Mouse (Mus musculus) forebrain, embryonic 14.5 days (tissue): Measurements from ENCODE around the gene Cuta. TPM values are rescaled to one million over a fixed set of nuclear protein-coding genes. Genes with fewer than 3 reads are reported as not detected.
"Not testable (repeated sequence)": the region's sequence is repeated elsewhere in the genome, so short reads cannot be mapped to it uniquely, and the experiment has no call there.

Source experiments
- ATAC-seq: fragments of 200-750 bp; cut with Nextera tagmentation; 2 replicates; pipeline ENCODE4 v1.8.0; 2017; ENCODE audit warnings: mild to moderate bottlenecking, moderate library complexity
- DNase-seq: peaks from one replicate; pipeline ENCODE4 v3.0.0-alpha.2; 2015; ENCODE audit warnings: low spot score
- H3K27ac ChIP-seq: fragments of 300-500 bp; sonication (generic); 2 replicates; pipeline ENCODE4 v1.5.1; 2014; ENCODE audit warnings: low read depth, mild to moderate bottlenecking, control low read depth, low read length, moderate library complexity
- H3K27me3 ChIP-seq: fragments of 300-500 bp; sonication (generic); replicated peaks from 2 replicates; pipeline ENCODE4 v1.6.1; 2014; ENCODE audit warnings: low read length, control low read depth, mixed read lengths; ENCODE audit not compliant: control insufficient read depth, insufficient read depth
- H3K36me3 ChIP-seq: fragments of 300-500 bp; sonication (generic); 2 replicates; pipeline ENCODE4 v1.6.1; 2014; ENCODE audit warnings: low read length, control low read depth; ENCODE audit not compliant: control insufficient read depth, insufficient read depth
- H3K4me1 ChIP-seq: fragments of 300-500 bp; sonication (generic); 2 replicates; pipeline ENCODE4 v1.6.1; 2014; ENCODE audit warnings: antibody characterized with exemption, low read length, control low read depth; ENCODE audit not compliant: control insufficient read depth, insufficient read depth
- H3K4me2 ChIP-seq: fragments of 300-500 bp; sonication (generic); 2 replicates; pipeline ENCODE4 v1.6.1; 2014; ENCODE audit warnings: mild to moderate bottlenecking, control low read depth, low read length
- H3K4me3 ChIP-seq: fragments of 300-500 bp; sonication (generic); 2 replicates; pipeline ENCODE4 v1.5.1; 2014; ENCODE audit warnings: low read depth, low read length, control low read depth
- H3K9ac ChIP-seq: fragments of 300-500 bp; sonication (generic); 2 replicates; pipeline ENCODE4 v1.6.1; 2014; ENCODE audit warnings: mild to moderate bottlenecking, low read length, control low read depth, moderate library complexity
- H3K9me3 ChIP-seq: fragments of 300-500 bp; sonication (generic); replicated peaks from 2 replicates; pipeline ENCODE4 v1.6.1; 2016; ENCODE audit warnings: low read length, control low read depth, mixed read lengths; ENCODE audit not compliant: control insufficient read depth
- WGBS: fragments of 180-500 bp; shearing (Covaris S2); extraction: QIAGEN DNeasy Blood & Tissue Kit; methylation state at CpG from one replicate; pipeline ENCODE4 v1.1.7; 2014; 5-methylcytosine and 5-hydroxymethylcytosine counted together
- polyA plus RNA-seq: library from polyadenylated mRNA; unstranded; fragments of >200 nt; fragmentation: Nextera tagmentation; extraction: Ambion mirVana; gene quantifications from 2 replicates; pipeline ENCODE4 v1.2.1, GENCODE M21; 2014

Gene Cuta
- 137 and 150 TPM in 2 replicates for polyA plus RNA-seq

DNA sequence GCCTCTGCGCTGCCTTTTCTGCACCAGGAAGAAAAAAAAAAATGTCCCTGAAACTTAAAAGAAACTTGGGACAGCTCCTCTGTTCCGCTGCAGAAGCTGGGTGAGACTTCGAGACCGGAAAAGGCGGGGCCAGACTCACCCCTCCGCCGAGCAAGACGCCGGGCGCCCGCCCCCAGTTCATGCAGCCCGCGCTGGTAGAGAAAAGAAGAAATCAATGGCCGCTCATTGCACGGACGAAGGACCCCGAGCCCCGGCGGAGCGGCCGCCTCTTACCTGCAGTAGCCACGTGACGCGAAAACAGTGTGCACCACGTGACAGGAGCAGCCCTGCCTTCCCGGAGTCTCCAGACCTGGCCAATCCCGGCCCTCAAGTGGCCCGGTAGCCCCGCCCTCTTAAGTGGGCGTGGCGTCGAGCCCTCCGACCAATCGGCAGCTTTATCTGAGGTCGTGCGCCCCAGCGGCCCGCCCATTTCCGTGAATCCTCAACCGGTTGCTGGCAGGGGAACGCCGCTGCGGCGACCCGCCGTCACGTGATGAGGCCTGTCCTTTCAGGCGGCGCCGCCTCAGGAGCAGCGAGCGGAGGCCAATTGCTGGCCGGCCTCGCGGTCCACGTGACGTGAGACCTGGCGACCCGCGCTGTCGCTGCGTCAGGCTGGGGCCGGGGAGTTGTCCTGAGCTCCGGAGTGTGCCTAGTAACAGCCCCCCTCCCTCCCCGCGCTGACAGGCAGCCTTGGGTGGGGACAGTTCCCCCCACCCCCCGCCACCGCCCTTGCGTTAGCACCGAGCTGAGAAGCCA is at the start of gene Cuta:
Cuta (minus strand) TSS at position 392 of the 795 bp plus-strand sequence.
- H3K4me3 ChIP-seq: peak within 1 kb of the TSS; percentile 50
- DNase-seq (peak; percentile 100), ATAC-seq (peak; percentile 95)
- H3K9me3 ChIP-seq: no peaks in the 10 kb centered on the region
- peaks cover 33% of the 10 kb centered on the region for H3K36me3 ChIP-seq
- H3K9ac ChIP-seq: peak within 1 kb of the TSS; percentile 69
- H3K27ac ChIP-seq: peak within 1 kb of the TSS; percentile 96
- under 1% methylated on average over 70 of the region's 70 CpGs for WGBS
- H3K4me1 ChIP-seq: peaks cover 34% of the 10 kb centered on the region
- H3K4me2 ChIP-seq: peak within 1 kb of the TSS; percentile 90
- H3K27me3 ChIP-seq: no peaks in the 10 kb centered on the region

DNA sequence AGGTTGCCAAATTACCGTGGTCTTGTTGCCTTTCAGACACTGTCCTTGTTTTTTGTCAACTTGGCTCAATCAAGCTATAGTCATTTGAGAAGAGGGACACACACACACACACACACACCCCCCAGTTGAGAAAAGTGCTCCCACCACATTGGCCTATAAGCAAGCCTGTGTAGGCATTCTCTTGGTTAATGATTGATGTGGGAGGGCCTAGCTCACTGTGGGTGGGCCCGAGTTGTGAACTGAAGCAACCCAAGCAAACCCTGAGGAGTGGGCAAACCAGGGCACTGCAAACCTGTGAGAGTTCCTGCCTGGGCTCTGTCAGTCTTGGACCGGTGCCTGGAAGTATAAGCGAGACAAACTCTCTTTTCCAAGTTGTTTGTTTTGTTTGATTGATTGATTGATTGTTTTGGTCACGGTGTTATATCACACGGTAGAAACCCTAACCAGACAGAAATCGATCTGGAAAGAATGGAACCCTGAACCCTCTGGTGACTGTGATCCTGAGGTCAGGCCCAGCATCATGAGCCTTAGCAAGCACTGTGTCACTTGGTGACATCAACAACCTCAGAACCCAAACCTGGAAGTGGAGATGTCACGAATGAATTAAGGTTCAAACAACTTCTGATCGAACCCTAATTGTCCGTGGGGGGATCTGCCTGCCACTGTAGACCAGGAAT is 46.3 kb upstream of the Cuta start:
- Histone ChIP-seq H3K9ac (no peak overlapping the region), H3K4me3 (no peak overlapping the region), H3K36me3 (0 out of 2 replicates have a peak, but pooled peaks cover 5% of the 10 kb centered on the region), H3K9me3 (no peaks in the 10 kb centered on the region), H3K27me3 (no peaks in the 10 kb centered on the region), H3K4me2 (no peak overlapping the region), H3K27ac (no peak overlapping the region), H3K4me1 (no peaks in the 10 kb centered on the region)
- WGBS: 90% methylated on average over 10 of the region's 10 CpGs
- ATAC-seq (no peak), DNase-seq (no peak)

DNA sequence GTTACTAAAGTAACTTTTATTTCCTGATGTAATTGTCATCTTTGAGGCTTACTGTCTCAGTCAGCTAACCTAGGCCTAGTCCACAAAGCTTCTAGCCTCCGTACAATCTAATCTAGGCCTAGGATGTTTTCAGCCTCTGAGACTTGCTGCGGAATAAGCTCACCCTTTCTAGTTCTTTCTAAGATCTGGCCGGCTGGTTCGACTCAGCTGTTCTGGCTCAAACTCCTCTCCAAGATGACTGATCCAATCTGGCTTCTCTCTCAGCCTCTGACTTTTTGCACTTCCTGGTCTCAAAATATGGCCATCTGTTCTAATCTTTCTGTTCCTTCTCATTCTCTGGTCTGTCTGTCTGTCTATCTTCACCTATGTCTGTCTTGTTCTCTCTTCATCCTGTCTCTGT is 44.0 kb upstream of the Cuta start:
- no peaks in the 10 kb centered on the region for H3K9me3 ChIP-seq
- H3K4me3 ChIP-seq: no peak overlapping the region
- H3K36me3 ChIP-seq: peaks cover 22% of the 10 kb centered on the region
- ATAC-seq (no peak), DNase-seq (no peak)
- H3K4me1 ChIP-seq: no peaks in the 10 kb centered on the region
- H3K27ac ChIP-seq: no peak overlapping the region
- no peaks in the 10 kb centered on the region for H3K27me3 ChIP-seq
- H3K4me2 ChIP-seq: no peak overlapping the region
- WGBS: 95% methylated on average over 4 of the region's 4 CpGs
- H3K9ac ChIP-seq: no peak overlapping the region

DNA sequence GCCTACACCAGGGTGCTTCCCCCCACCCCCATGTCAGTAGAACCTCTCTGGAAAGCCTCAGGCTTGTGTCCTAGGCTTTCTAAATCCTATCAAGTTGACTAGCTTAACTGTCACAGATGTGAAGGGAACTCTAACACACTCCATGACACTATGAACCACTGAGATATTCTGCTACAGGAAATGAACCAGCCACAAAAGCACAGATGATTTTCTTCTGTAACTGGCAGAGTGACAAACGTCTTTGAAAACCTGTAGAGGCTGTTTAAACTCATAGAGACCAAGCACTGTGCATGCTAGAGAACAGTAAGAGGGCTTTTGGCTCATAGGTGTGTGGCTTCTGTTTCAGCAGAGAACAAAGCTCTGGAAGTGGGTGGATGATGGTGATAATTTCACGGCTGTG is 41.7 kb upstream of the Cuta start:
- H3K27me3 ChIP-seq: no peaks in the 10 kb centered on the region
- no peak for DNase-seq
- 73% methylated on average over 2 of the region's 2 CpGs for WGBS
- ATAC-seq: no peak
- no peaks in the 10 kb centered on the region for H3K9me3 ChIP-seq
- no peak overlapping the region for H3K4me2 ChIP-seq
- no peak overlapping the region for H3K27ac ChIP-seq
- no peak overlapping the region for H3K4me3 ChIP-seq
- H3K4me1 ChIP-seq: 0 out of 2 replicates have a peak, but pooled peaks cover 2% of the 10 kb centered on the region
- H3K36me3 ChIP-seq: peaks cover 44% of the 10 kb centered on the region
- H3K9ac ChIP-seq: no peak overlapping the region

DNA sequence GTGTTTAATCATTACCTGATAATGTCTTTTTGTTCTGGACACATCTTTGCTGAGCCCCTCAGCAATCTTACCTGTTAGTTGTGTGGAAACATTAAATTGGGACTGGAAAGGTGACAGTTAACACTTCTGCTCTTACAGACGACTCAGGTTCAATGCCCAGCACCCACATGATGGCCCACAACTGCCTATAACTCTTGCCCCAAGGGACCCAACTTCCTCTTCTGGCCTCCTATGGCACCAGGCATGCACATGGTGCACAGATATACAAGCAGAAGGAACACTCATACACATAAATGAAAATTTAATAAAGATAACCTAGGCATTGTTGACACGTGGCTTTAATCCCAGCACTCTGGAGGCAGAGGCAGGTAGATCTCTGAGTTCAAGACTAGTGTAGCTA is 40.1 kb upstream of the Cuta start:
- ATAC-seq (no peak), DNase-seq (no peak)
- Histone ChIP-seq H3K27me3 (no peaks in the 10 kb centered on the region), H3K9ac (no peak overlapping the region), H3K4me3 (no peak overlapping the region), H3K36me3 (peaks cover 60% of the 10 kb centered on the region), H3K27ac (no peak overlapping the region), H3K9me3 (no peaks in the 10 kb centered on the region), H3K4me2 (no peak overlapping the region), H3K4me1 (peaks cover 3% of the 10 kb centered on the region; the same call in 1 of the 2 replicates)
- 87% methylated on average over 2 of the region's 2 CpGs for WGBS

DNA sequence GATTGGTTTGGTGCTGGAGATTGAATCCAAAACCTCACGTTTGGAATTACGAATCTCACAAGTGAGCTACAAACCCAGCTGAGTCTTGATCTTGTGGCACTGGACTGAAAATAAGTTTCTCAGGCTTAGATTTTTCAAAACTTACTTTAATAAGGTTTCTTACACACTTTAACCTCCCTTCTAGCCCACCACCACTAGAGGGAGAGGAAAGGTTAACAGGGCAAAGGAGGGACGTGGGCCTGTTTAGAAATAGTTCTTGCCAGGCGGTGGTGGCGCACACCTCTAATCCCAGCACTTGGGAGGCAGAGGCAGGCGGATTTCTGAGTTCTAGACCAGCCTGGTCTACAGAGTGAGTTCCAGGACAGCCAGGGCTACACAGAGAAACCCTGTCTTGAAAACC is 38.0 kb upstream of the Cuta start:
- not testable (repeated sequence) for H3K27ac ChIP-seq, H3K9me3 ChIP-seq, H3K4me3 ChIP-seq, H3K27me3 ChIP-seq, H3K4me2 ChIP-seq, ATAC-seq, DNase-seq, H3K9ac ChIP-seq
- Histone ChIP-seq H3K4me1 (peaks cover 15% of the 10 kb centered on the region), H3K36me3 (peaks cover 62% of the 10 kb centered on the region)
- 88% methylated on average over 6 of the region's 6 CpGs for WGBS

DNA sequence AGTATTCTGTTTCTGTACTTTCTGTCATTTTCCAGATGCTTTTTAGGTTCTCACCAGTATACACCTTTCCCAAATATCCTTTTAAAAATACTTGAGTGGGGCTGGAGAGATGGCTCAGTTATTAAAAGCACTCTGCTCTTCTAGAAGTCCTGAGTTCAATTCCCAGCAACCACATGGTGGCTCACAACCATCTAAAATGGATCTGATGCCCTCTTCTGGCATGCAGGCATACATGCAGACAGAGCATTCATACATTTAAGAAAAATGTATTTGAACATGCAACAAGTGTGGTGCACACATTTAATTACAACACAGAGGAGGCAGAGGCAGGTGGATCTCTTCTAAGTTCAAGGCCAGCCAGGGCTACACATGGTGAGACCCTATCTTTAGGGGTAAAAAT is 36.0 kb upstream of the Cuta start:
- Histone ChIP-seq H3K4me3 (no peak overlapping the region), H3K4me2 (no peak overlapping the region), H3K36me3 (peaks cover 63% of the 10 kb centered on the region), H3K27me3 (no peaks in the 10 kb centered on the region), H3K4me1 (peaks cover 18% of the 10 kb centered on the region), H3K27ac (no peak overlapping the region), H3K9ac (no peak overlapping the region), H3K9me3 (no peaks in the 10 kb centered on the region)
- DNase-seq (no peak), ATAC-seq (no peak)

DNA sequence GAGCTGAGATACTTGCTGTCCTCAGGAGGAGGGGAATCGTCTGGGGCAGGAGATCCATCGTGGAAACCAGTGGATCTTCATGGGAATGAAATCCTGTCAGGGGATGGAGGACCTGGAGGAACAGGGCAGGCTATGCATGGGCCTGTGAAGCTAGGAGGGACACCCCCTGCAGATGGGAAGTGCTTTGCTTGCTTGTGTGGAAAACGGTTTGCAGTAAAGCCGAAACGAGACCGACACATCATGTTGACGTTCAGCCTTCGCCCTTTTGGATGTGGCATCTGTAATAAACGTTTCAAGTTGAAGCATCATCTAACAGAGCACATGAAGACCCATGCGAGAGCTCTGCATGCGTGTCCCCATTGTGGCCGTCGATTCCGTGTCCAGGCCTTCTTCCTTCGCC is 35.2 kb upstream of the Cuta start:
- Histone ChIP-seq H3K27me3 (no peaks in the 10 kb centered on the region), H3K27ac (no peak overlapping the region), H3K9me3 (no peaks in the 10 kb centered on the region), H3K4me3 (no peak overlapping the region), H3K4me2 (peak overlapping the region; percentile 95; the same call in 1 of the 2 replicates), H3K36me3 (peaks cover 58% of the 10 kb centered on the region), H3K9ac (no peak overlapping the region), H3K4me1 (peaks cover 18% of the 10 kb centered on the region)
- no peak for ATAC-seq
- WGBS: 93% methylated on average over 15 of the region's 15 CpGs
- no peak for DNase-seq
